Mouse (Mus musculus) ES-Bruce4 (cell line): Measurements from ENCODE around the gene Ndrg4.

Experiments
- CTCF ChIP-seq: IDR thresholded peaks from one replicate; pipeline ENCODE4 v1.8.1; 2011; ENCODE audit warnings: low read depth, low read length
- EP300 ChIP-seq: IDR thresholded peaks from 2 replicates; pipeline ENCODE4 v1.6.1; 2011; ENCODE audit warnings: low read depth, low read length; ENCODE audit not compliant: insufficient read depth
- POLR2A ChIP-seq: IDR thresholded peaks from one replicate; pipeline ENCODE4 v1.8.1; 2011; ENCODE audit warnings: low read length; ENCODE audit not compliant: insufficient read depth

DNA sequence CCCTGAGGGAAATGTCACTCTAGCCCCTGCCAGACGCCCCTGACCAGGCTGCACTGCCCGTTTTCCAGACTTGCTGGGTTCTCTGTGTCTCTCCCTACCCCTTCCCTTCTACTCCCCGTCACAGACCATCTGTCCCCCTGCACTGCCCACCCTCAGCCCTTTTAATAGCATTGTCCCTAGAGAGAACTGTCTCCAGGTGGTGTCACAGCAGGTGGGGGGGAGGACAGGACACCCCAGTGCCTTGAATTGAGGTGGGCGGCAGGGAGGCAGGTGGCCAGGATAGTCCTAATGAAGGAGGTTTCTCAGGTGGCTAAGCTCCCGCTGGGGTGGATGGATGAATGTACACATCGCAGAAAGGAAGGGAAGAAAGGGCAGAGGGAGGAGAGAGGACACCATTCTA, 17.9 kb downstream of the Ndrg4 start:
- TF ChIP-seq CTCF (no peak), POLR2A (no peak), EP300 (no peak)
